In genomic region chr10:77916636-77917335, GRCm38 (mm10) we compare ENCODE assay signal across 9 mouse cellular contexts. TPM values are rescaled to one million over a fixed set of nuclear protein-coding genes. Genes with fewer than 3 reads are reported as not detected.
DNase-seq lines count a peak whose midpoint lies in the region; ATAC-seq and TF ChIP-seq lines count a peak whose summit lies in the region.
"Had no signal": no experiment of that assay in that cellular context is flagged by ENCODE, and none has a peak within 500 bp of the region (broad histone marks: within the 10 kb centered on the region; RNA-seq: fewer than 3 reads in every experiment).

No protein-coding gene starts in this region.

- DNase-seq in liver (peak; percentile 65), MN1 (ENCODE audit: low spot score) (peak; percentile 83)
- peak; percentile 12 for DNase-seq in c-Kit-negative CD71-positive TER-119-positive erythroid progenitor cells, embryonic 14.5 days (ENCODE audit: low read depth, low spot score)
- DNase-seq in frontal cortex, postnatal 36 days (ENCODE audit: low spot score in 2 of 2): peak; percentile 40 to 46
- DNase-seq in liver, adult 2 months (ENCODE audit: extremely low read depth, low read depth, low spot score): peak; percentile 19
- peak; percentile 66 for DNase-seq in right cerebral cortex, postnatal 4 days

- peak; percentile 92 for TF ChIP-seq CTCF in liver, adult 2 months (IDR thresholded peaks at IDR 0.05; ENCODE audit: low read depth, low read length)

- WGBS in liver, embryonic 12.5 days (ENCODE audit: insufficient replicate concordance): 52% methylated on average over 8 of the region's 8 CpGs
- 52% methylated on average over 8 of the region's 8 CpGs for WGBS in liver, adult 2 months

- H3K4me1 ChIP-seq in liver, embryonic 12.5 days: no peaks in the 10 kb centered on the region
- no peaks in the 10 kb centered on the region for H3K4me1 ChIP-seq in liver, adult 2 months (ENCODE audit: control insufficient read depth, insufficient read depth, low read length)

- H3K79me2 ChIP-seq in liver, adult 2 months (ENCODE audit: control insufficient read depth, insufficient read depth, low read length): no peaks in the 10 kb centered on the region

- H3K4me3 ChIP-seq in liver, embryonic 12.5 days: no peak overlapping the region
- no peak overlapping the region for H3K4me3 ChIP-seq in liver, adult 2 months (ENCODE audit: insufficient read depth, low read depth, low read length)

- no peaks in the 10 kb centered on the region for H3K36me3 ChIP-seq in liver, embryonic 12.5 days
- no peaks in the 10 kb centered on the region for H3K36me3 ChIP-seq in liver, adult 2 months (ENCODE audit: control insufficient read depth, insufficient read depth, low read length)

- H3K9ac ChIP-seq in liver, embryonic 12.5 days: no peak overlapping the region
- H3K9ac ChIP-seq in liver, adult 2 months (ENCODE audit: low read depth, low read length): no peak overlapping the region

- no peaks in the 10 kb centered on the region for H3K27me3 ChIP-seq in liver, embryonic 12.5 days (replicated peaks)
- H3K27me3 ChIP-seq in liver, adult 2 months (ENCODE audit: control insufficient read depth, insufficient read depth, low read length): no peaks in the 10 kb centered on the region

- no peaks in the 10 kb centered on the region for H3K9me3 ChIP-seq in liver, embryonic 12.5 days (replicated peaks)

- no peak for ATAC-seq in liver, embryonic 12.5 days
- no peak for ATAC-seq in erythroid progenitor cell, adult 5-6 weeks (replicated peaks; ENCODE audit: low FRiP score, poor library complexity, severe bottlenecking)

- no peak for TF ChIP-seq POLR2A in liver, adult 2 months (IDR thresholded peaks at IDR 0.05; ENCODE audit: extremely low read depth, insufficient read depth, low read length)

- no peak overlapping the region for H3K4me2 ChIP-seq in liver, embryonic 12.5 days

- no peak overlapping the region for H3K27ac ChIP-seq in liver, embryonic 12.5 days
- no peak overlapping the region for H3K27ac ChIP-seq in liver, adult 2 months (replicated peaks; ENCODE audit: insufficient read depth, low read depth, low read length)

RNA-seq across cellular contexts. Expression of gene Lrrc3, which starts 14.4 kb away (rescaled TPM):
- 8.5 and 8.7 TPM in 2 replicates for polyA plus RNA-seq in liver, embryonic 12.5 days (2016; fragmentation: Nextera tagmentation; extraction: Ambion mirVana)
- total RNA-seq in liver, adult 2 months (2014; rRNA removed): 20.9 and 26.7 TPM in 2 replicates
- polyA plus RNA-seq in liver, adult 2 months (2012; rRNA removed): 57.0 and 64.1 TPM in 2 replicates
- not detected in 2 replicates for total RNA-seq in erythroid progenitor cell, adult 5-6 weeks (2015; ENCODE audit: low replicate concordance)
- total RNA-seq in erythroid progenitor cell, adult 5-6 weeks (2017; ENCODE audit: low replicate concordance): not detected in 2 replicates

RNA-seq across cellular contexts. Expression of gene Trpm2, which starts 53.6 kb away (rescaled TPM):
- polyA plus RNA-seq in liver, embryonic 12.5 days (2016; fragmentation: Nextera tagmentation; extraction: Ambion mirVana): 1.1 and 1.2 TPM in 2 replicates
- total RNA-seq in liver, adult 2 months (2014; rRNA removed): 3.1 and 4.1 TPM in 2 replicates
- polyA plus RNA-seq in liver, adult 2 months (2012; rRNA removed): 2.1 and 3.3 TPM in 2 replicates
- 0.42 and 1.1 TPM in 2 replicates for total RNA-seq in erythroid progenitor cell, adult 5-6 weeks (2015; ENCODE audit: low replicate concordance)
- total RNA-seq in erythroid progenitor cell, adult 5-6 weeks (2017; ENCODE audit: low replicate concordance): 33.1 and 38.6 TPM in 2 replicates

RNA-seq across cellular contexts. Expression of gene Gm3285, which starts 55.0 kb away (rescaled TPM):
- polyA plus RNA-seq in liver, embryonic 12.5 days (2016; fragmentation: Nextera tagmentation; extraction: Ambion mirVana): not detected in 2 replicates
- not detected in 2 replicates for total RNA-seq in liver, adult 2 months (2014; rRNA removed)
- polyA plus RNA-seq in liver, adult 2 months (2012; rRNA removed): not detected in 2 replicates
- not detected in 2 replicates for total RNA-seq in erythroid progenitor cell, adult 5-6 weeks (2015; ENCODE audit: low replicate concordance)
- not detected in 2 replicates for total RNA-seq in erythroid progenitor cell, adult 5-6 weeks (2017; ENCODE audit: low replicate concordance)
- polyA plus RNA-seq: lung, embryonic 16.5 days had no signal

Comparison
In these comparisons a context has a peak if more than half of its experiments do, and no peak if none do; other contexts are left out.
1. DNase-seq: peak in every context shown above with its lines; median percentile 83 in MN1; 66 in right cerebral cortex, postnatal 4 days; 65 in liver; 43 in frontal cortex, postnatal 36 days; 19 in liver, adult 2 months; 12 in c-Kit-negative CD71-positive TER-119-positive erythroid progenitor cells, embryonic 14.5 days.
2. RNA of gene Lrrc3, which starts 14.4 kb away (total RNA-seq): 20.9 to 26.7 TPM in liver, adult 2 months; not detected in erythroid progenitor cell, adult 5-6 weeks; every median in the first group is over 10 times any median in the second.